10 mouse cellular contexts compared by ENCODE assay signal in genomic region chr4:88439669-88440123, GRCm38 (mm10). TPM values are rescaled to one million over a fixed set of nuclear protein-coding genes. Genes with fewer than 3 reads are reported as not detected.
DNase-seq lines count a peak whose midpoint lies in the region; ATAC-seq lines count a peak whose summit lies in the region.
"Had no signal": no experiment of that assay in that cellular context is flagged by ENCODE, and none has a peak within 500 bp of the region (broad histone marks: within the 10 kb centered on the region; RNA-seq: fewer than 3 reads in every experiment).

No protein-coding gene starts in this region.

- H3K27me3 ChIP-seq in hindbrain, embryonic 10.5 days (ENCODE audit: insufficient read depth, poor library complexity, severe bottlenecking) = no peaks in the 10 kb centered on the region
- no peaks in the 10 kb centered on the region for H3K27me3 ChIP-seq in hindbrain, embryonic 12.5 days
- H3K27me3 ChIP-seq in megakaryocyte, embryonic 14.5 days (replicated peaks) = no peaks in the 10 kb centered on the region
- H3K27me3 ChIP-seq: heart, embryonic 15.5 days had no signal

- 0 out of 2 replicates have a peak overlapping the region, but pooled peaks have one; percentile 50 for H3K27ac ChIP-seq in hindbrain, embryonic 10.5 days
- H3K27ac ChIP-seq in hindbrain, embryonic 12.5 days = no peak overlapping the region
- H3K27ac ChIP-seq: heart, embryonic 15.5 days had no signal

- no peak overlapping the region for H3K9ac ChIP-seq in hindbrain, embryonic 12.5 days
- H3K9ac ChIP-seq: heart, embryonic 15.5 days had no signal

- no peak overlapping the region for H3K4me2 ChIP-seq in hindbrain, embryonic 12.5 days (replicated peaks)

- no peak for DNase-seq in hindbrain, embryonic 10.5 days (ENCODE audit: low spot score)
- peak; percentile 32 to 71 for DNase-seq in kidney, postnatal 25 days
- no peak for DNase-seq in right cerebral cortex, postnatal 36 days (ENCODE audit: low spot score in 2 of 2)
- DNase-seq in thymus, postnatal 36 days = no peak
- DNase-seq in neural tube, embryonic 10.5 days (ENCODE audit: extremely low spot score, low spot score) = no peak

- H3K4me3 ChIP-seq in hindbrain, embryonic 10.5 days = no peak overlapping the region
- H3K4me3 ChIP-seq in hindbrain, embryonic 12.5 days = no peak overlapping the region
- H3K4me3 ChIP-seq in megakaryocyte, embryonic 14.5 days (replicated peaks) = peak overlapping the region; percentile 85
- H3K4me3 ChIP-seq: myocyte had no signal

- H3K4me1 ChIP-seq in hindbrain, embryonic 10.5 days (replicated peaks) = peaks cover 19% of the 10 kb centered on the region
- H3K4me1 ChIP-seq in hindbrain, embryonic 12.5 days = peaks cover 9% of the 10 kb centered on the region
- H3K4me1 ChIP-seq in megakaryocyte, embryonic 14.5 days = peaks cover 89% of the 10 kb centered on the region

- H3K36me3 ChIP-seq in hindbrain, embryonic 10.5 days = no peaks in the 10 kb centered on the region
- H3K36me3 ChIP-seq in hindbrain, embryonic 12.5 days = no peaks in the 10 kb centered on the region
- peaks cover 33% of the 10 kb centered on the region for H3K36me3 ChIP-seq in megakaryocyte, embryonic 14.5 days (replicated peaks; ENCODE audit: low read length)
- H3K36me3 ChIP-seq: heart, embryonic 15.5 days had no signal

- ATAC-seq in hindbrain, embryonic 12.5 days (ENCODE audit: low FRiP score) = no peak
- peak; percentile 97 for ATAC-seq in granulocyte monocyte progenitor cell, adult 5-6 weeks (replicated peaks; ENCODE audit: poor library complexity, severe bottlenecking)

- H3K9me3 ChIP-seq in hindbrain, embryonic 10.5 days = no peaks in the 10 kb centered on the region
- no peaks in the 10 kb centered on the region for H3K9me3 ChIP-seq in hindbrain, embryonic 12.5 days (replicated peaks)
- H3K9me3 ChIP-seq in megakaryocyte, embryonic 14.5 days = no peaks in the 10 kb centered on the region
- H3K9me3 ChIP-seq: heart, embryonic 15.5 days had no signal

- 76% methylated on average over 6 of the region's 6 CpGs for WGBS in hindbrain, embryonic 10.5 days
- 71% methylated on average over 6 of the region's 6 CpGs for WGBS in hindbrain, embryonic 12.5 days

RNA-seq across cellular contexts. Expression of gene Hacd4, which starts 1.0 kb away (rescaled TPM):
- 3.1 and 4.6 TPM in 2 replicates for polyA plus RNA-seq in hindbrain, embryonic 10.5 days (2016; fragmentation: Nextera tagmentation; extraction: Ambion mirVana)
- 3.9 TPM in 2 replicates for polyA plus RNA-seq in hindbrain, embryonic 12.5 days (2016; fragmentation: Nextera tagmentation; extraction: Ambion mirVana)
- total RNA-seq in granulocyte monocyte progenitor cell, adult 5-6 weeks (2014; fragmentation: Nextera tagmentation) = 1.8 and 4.9 TPM in 2 replicates
- total RNA-seq in granulocyte monocyte progenitor cell, adult 5-6 weeks (2017) = 2.7 and 2.8 TPM in 2 replicates
- 0.48 and 5.1 TPM in 2 replicates for polyA plus RNA-seq in megakaryocyte, embryonic 14.5 days (2012; ENCODE audit: insufficient read depth, low replicate concordance)

Comparison
In these comparisons a context has a peak if more than half of its experiments do, and no peak if none do; other contexts are left out.
1. DNase-seq: peak in kidney, postnatal 25 days (2 of 2); none in hindbrain, embryonic 10.5 days (single experiment), right cerebral cortex, postnatal 36 days (0 of 2), thymus, postnatal 36 days (0 of 2) and neural tube, embryonic 10.5 days (single experiment).